Mouse (Mus musculus) heart, embryonic 16.5 days (tissue): ENCODE data around the gene Atp10a. TPM values are rescaled to one million over a fixed set of nuclear protein-coding genes. Genes with fewer than 3 reads are reported as not detected.

Experiments
- ATAC-seq: fragments of 200-750 bp; cut with Nextera tagmentation; replicated peaks from 2 replicates; pipeline ENCODE4 v1.8.0; 2017; ENCODE audit warnings: moderate number of reproducible peaks; ENCODE audit not compliant: insufficient read depth, low FRiP score; ENCODE audit errors: extremely low read depth
- H3K27ac ChIP-seq: fragments of 300-500 bp; sonication (generic); 2 replicates; pipeline ENCODE4 v1.5.1; 2014; ENCODE audit warnings: mild to moderate bottlenecking, low read length, control low read depth, moderate library complexity
- H3K27me3 ChIP-seq: fragments of 300-500 bp; sonication (generic); 2 replicates; pipeline ENCODE4 v1.6.1; 2014; ENCODE audit warnings: low read length, mixed read lengths; ENCODE audit not compliant: control insufficient read depth, insufficient read depth
- H3K36me3 ChIP-seq: fragments of 300-500 bp; sonication (generic); 2 replicates; pipeline ENCODE4 v1.6.1; 2014; ENCODE audit not compliant: control insufficient read depth, insufficient read depth
- H3K4me1 ChIP-seq: fragments of 300-500 bp; sonication (generic); 2 replicates; pipeline ENCODE4 v1.6.1; 2014; ENCODE audit warnings: low read length, mixed read lengths; ENCODE audit not compliant: control insufficient read depth, insufficient read depth
- H3K4me2 ChIP-seq: fragments of 300-500 bp; sonication (generic); 2 replicates; pipeline ENCODE4 v1.6.1; 2014; ENCODE audit warnings: low read depth, mild to moderate bottlenecking, control low read depth, low read length
- H3K4me3 ChIP-seq: fragments of 300-500 bp; sonication (generic); 2 replicates; pipeline ENCODE4 v1.5.1; 2014; ENCODE audit warnings: mild to moderate bottlenecking, control low read depth, low read length
- H3K9ac ChIP-seq: fragments of 300-500 bp; sonication (generic); 2 replicates; pipeline ENCODE4 v1.6.1; 2014; ENCODE audit warnings: low read length, control low read depth
- H3K9me3 ChIP-seq: fragments of 300-500 bp; sonication (generic); replicated peaks from 2 replicates; pipeline ENCODE4 v1.6.1; 2016; ENCODE audit warnings: low read length; ENCODE audit not compliant: control insufficient read depth
- WGBS: fragments of 180-500 bp; shearing (Covaris S2); extraction: QIAGEN DNeasy Blood & Tissue Kit; methylation state at CpG from one replicate; pipeline ENCODE4 v1.1.7; 2014; 5-methylcytosine and 5-hydroxymethylcytosine counted together
- polyA plus RNA-seq: library from polyadenylated mRNA; unstranded; fragments of >200 nt; fragmentation: Nextera tagmentation; extraction: Ambion mirVana; gene quantifications from 2 replicates; pipeline ENCODE4 v1.2.1, GENCODE M21; 2015

The Atp10a gene
- polyA plus RNA-seq, result 1.8 and 1.9 TPM in 2 replicates

DNA sequence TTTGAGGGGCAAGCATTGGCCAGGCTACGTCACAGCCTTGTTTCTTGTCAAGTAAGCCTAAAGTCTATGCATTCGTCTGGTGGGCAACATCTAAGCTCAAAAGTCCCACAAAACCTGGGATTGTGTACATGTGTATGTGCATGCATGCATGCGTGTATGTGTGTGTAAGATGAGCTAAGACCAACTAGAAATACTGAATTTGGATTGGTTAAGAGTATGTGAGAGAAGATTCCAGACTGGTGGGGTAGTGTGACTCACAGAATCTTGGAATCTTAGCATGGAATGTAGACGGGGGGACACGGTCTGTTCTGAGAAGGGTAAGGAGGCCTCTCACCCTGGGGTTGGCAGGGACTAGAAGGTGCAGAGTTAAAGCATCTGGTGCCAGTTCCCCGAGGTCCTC, at the start of gene Atp10a:
Atp10a (plus strand) TSS at position 301 of the 400 bp plus-strand sequence.
- 78% methylated on average over 6 of the region's 6 CpGs for WGBS
- no peaks in the 10 kb centered on the region for H3K27me3 ChIP-seq
- H3K4me1 ChIP-seq, result peaks cover 10% of the 10 kb centered on the region; the same call in 1 of the 2 replicates
- no peak within 1 kb of the TSS for H3K9ac ChIP-seq
- H3K4me3 ChIP-seq, result no peak within 1 kb of the TSS
- no peak within 1 kb of the TSS for H3K4me2 ChIP-seq
- no peak within 1 kb of the TSS for H3K27ac ChIP-seq
- H3K36me3 ChIP-seq, result no peaks in the 10 kb centered on the region
- no peaks in the 10 kb centered on the region for H3K9me3 ChIP-seq
- ATAC-seq, result no peak

- Histone ChIP-seq H3K9me3 (no peaks in the 10 kb centered on the region), H3K27me3 (no peaks in the 10 kb centered on the region), H3K4me2 (no peak overlapping the region), H3K36me3 (no peaks in the 10 kb centered on the region), H3K27ac (no peak overlapping the region), H3K4me1 (no peaks in the 10 kb centered on the region), H3K9ac (no peak overlapping the region), H3K4me3 (no peak overlapping the region)
- ATAC-seq, result no peak
- WGBS, result 56% methylated on average over 1 of the region's 1 CpGs
These were observed 37.9 kb upstream of the Atp10a start for GRCm38 (mm10) chr7:58618048-58618447.

GRCm38 (mm10) chr7:58626305-58627155, 29.4 kb upstream of the Atp10a start:
- Histone ChIP-seq H3K27me3 (no peaks in the 10 kb centered on the region), H3K4me2 (no peak overlapping the region), H3K9me3 (no peaks in the 10 kb centered on the region), H3K4me3 (no peak overlapping the region), H3K36me3 (no peaks in the 10 kb centered on the region), H3K27ac (peak overlapping the region; percentile 10; the same call in 1 of the 2 replicates), H3K9ac (no peak overlapping the region), H3K4me1 (no peaks in the 10 kb centered on the region)
- WGBS, result 63% methylated on average over 9 of the region's 9 CpGs
- ATAC-seq, result no peak

- Histone ChIP-seq H3K27ac (no peak overlapping the region), H3K27me3 (no peaks in the 10 kb centered on the region), H3K9ac (no peak overlapping the region), H3K36me3 (no peaks in the 10 kb centered on the region), H3K4me3 (no peak overlapping the region), H3K4me2 (no peak overlapping the region), H3K9me3 (no peaks in the 10 kb centered on the region), H3K4me1 (no peaks in the 10 kb centered on the region)
- no peak for ATAC-seq
- 57% methylated on average over 1 of the region's 1 CpGs for WGBS
These were observed 28.6 kb upstream of the Atp10a start for GRCm38 (mm10) chr7:58627381-58627780.

DNA sequence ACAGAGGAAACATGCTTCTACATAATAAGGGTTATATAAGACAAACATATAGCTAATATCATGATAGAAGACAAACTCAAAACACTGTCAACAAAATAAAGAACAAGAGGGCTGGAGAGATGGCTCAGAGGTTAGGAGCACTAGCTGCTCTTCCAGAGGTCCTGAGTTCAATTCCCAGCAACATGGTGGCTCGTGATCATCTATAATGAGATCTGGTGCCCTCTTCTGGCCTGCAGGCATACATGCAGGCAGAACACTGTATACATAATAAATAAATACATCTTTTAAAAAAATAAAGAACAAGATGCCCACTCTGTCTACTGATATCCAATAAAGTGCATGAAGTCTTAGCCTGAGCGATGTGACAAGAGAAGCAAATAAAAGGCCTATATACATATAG, 26.7 kb upstream of the Atp10a start:
- H3K27ac ChIP-seq, result no peak overlapping the region
- no peaks in the 10 kb centered on the region for H3K36me3 ChIP-seq
- 91% methylated on average over 2 of the region's 2 CpGs for WGBS
- ATAC-seq, result no peak
- no peak overlapping the region for H3K4me3 ChIP-seq
- no peaks in the 10 kb centered on the region for H3K27me3 ChIP-seq
- no peak overlapping the region for H3K4me2 ChIP-seq
- H3K9ac ChIP-seq, result no peak overlapping the region
- no peaks in the 10 kb centered on the region for H3K4me1 ChIP-seq
- no peaks in the 10 kb centered on the region for H3K9me3 ChIP-seq

DNA sequence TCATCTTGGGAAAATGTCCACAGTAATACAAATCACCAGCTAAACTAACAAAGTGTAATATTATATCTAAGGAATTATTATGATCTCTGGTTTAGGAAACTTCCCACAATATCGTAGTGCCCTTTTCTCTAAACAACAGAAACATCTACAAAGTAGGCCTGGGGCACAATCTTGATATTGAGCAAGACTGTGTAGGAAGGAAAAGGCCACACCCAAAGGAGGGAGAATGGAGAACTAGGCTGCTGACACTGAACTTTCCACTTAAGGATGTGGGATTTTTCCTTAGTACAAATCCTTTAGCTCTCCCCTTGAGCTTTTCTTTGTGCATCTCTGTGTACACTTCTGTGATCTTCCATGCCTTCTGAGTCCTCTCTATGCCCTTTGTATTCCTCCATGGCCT, 22.3 kb upstream of the Atp10a start:
- no peaks in the 10 kb centered on the region for H3K9me3 ChIP-seq
- no peaks in the 10 kb centered on the region for H3K36me3 ChIP-seq
- no peak overlapping the region for H3K4me2 ChIP-seq
- H3K9ac ChIP-seq, result no peak overlapping the region
- no peak overlapping the region for H3K27ac ChIP-seq
- no peak for ATAC-seq
- H3K4me1 ChIP-seq, result no peaks in the 10 kb centered on the region
- WGBS, result 72% methylated on average over 1 of the region's 1 CpGs
- H3K4me3 ChIP-seq, result no peak overlapping the region
- no peaks in the 10 kb centered on the region for H3K27me3 ChIP-seq

DNA sequence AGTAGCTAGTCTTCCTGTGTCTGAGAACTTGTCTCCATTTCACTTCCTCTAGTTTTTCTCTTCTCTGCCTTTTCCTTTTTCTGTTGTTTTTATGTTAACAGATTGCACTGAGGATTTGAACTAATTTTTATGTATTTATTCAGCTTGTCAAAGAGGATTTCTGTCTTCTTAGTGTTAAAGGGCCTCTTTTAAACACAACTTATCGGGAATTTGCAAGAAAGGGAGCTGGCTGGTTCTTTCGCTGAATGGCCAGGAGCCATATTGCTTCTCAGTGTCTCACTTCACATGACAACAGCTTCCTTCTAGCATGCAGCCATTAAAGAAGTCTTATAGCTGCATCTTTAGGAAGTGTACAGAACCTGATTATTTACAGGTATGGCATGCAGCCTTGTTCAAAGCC, 16.3 kb upstream of the Atp10a start:
- no peaks in the 10 kb centered on the region for H3K9me3 ChIP-seq
- H3K4me3 ChIP-seq, result no peak overlapping the region
- ATAC-seq, result no peak
- H3K4me2 ChIP-seq, result no peak overlapping the region
- H3K27ac ChIP-seq, result no peak overlapping the region
- no peaks in the 10 kb centered on the region for H3K27me3 ChIP-seq
- no peaks in the 10 kb centered on the region for H3K4me1 ChIP-seq
- no peak overlapping the region for H3K9ac ChIP-seq
- H3K36me3 ChIP-seq, result no peaks in the 10 kb centered on the region
- WGBS, result 82% methylated on average over 2 of the region's 2 CpGs

- no peak overlapping the region for H3K27ac ChIP-seq
- no peak overlapping the region for H3K9ac ChIP-seq
- H3K4me3 ChIP-seq, result no peak overlapping the region
- H3K27me3 ChIP-seq, result no peaks in the 10 kb centered on the region
- no peak overlapping the region for H3K4me2 ChIP-seq
- H3K36me3 ChIP-seq, result no peaks in the 10 kb centered on the region
- 79% methylated on average over 4 of the region's 4 CpGs for WGBS
- no peaks in the 10 kb centered on the region for H3K9me3 ChIP-seq
- H3K4me1 ChIP-seq, result no peaks in the 10 kb centered on the region
- ATAC-seq, result no peak
These were observed 15.5 kb upstream of the Atp10a start for GRCm38 (mm10) chr7:58640456-58640855.

GRCm38 (mm10) chr7:58641916-58642315, 14.1 kb upstream of the Atp10a start:
- WGBS, result 85% methylated on average over 3 of the region's 3 CpGs
- Histone ChIP-seq H3K4me2 (no peak overlapping the region), H3K36me3 (no peaks in the 10 kb centered on the region), H3K27ac (no peak overlapping the region), H3K9ac (no peak overlapping the region), H3K9me3 (no peaks in the 10 kb centered on the region), H3K27me3 (no peaks in the 10 kb centered on the region), H3K4me3 (no peak overlapping the region), H3K4me1 (no peaks in the 10 kb centered on the region)
- no peak for ATAC-seq
